Mouse (Mus musculus) ES-E14 (cell line): ENCODE data around the gene Pcmt1. TPM values are rescaled to one million over a fixed set of nuclear protein-coding genes. Genes with fewer than 3 reads are reported as not detected.
"Not testable (repeated sequence)": the region's sequence is repeated elsewhere in the genome, so short reads cannot be mapped to it uniquely, and the experiment has no call there.

Source experiments
- DNase-seq: peaks from one replicate; pipeline ENCODE4 v3.0.0-alpha.2; 2013; ENCODE audit warnings: low read depth, low spot score
- H3K27ac ChIP-seq: 2 replicates; pipeline ENCODE4 v1.5.1; 2012; ENCODE audit warnings: low read depth, mild to moderate bottlenecking, low read length, moderate library complexity, mixed read lengths; ENCODE audit not compliant: poor library complexity, insufficient read depth, severe bottlenecking
- H3K36me3 ChIP-seq: 2 replicates; pipeline ENCODE4 v1.6.1; 2012; ENCODE audit warnings: mild to moderate bottlenecking, low read length, moderate library complexity, mixed read lengths; ENCODE audit not compliant: control insufficient read depth, poor library complexity, insufficient read depth, severe bottlenecking
- H3K4me1 ChIP-seq, 2 experiments: fragments of 150-350 bp in 1 of 2; sonication (generic) in 1 of 2; 2 replicates each; pipeline ENCODE4 v1.6.1; 2012; ENCODE audit warnings: low read length in 2 of 2, mild to moderate bottlenecking in 1 of 2, mixed read lengths in 1 of 2; ENCODE audit not compliant: control insufficient read depth in 2 of 2, insufficient read depth in 2 of 2, poor library complexity in 1 of 2
- H3K4me3 ChIP-seq, 2 experiments: fragments of 150-350 bp in 1 of 2; sonication (generic) in 1 of 2; 2 replicates each; pipeline ENCODE4 v1.5.1; 2012; ENCODE audit warnings: low read length in 2 of 2, low read depth in 1 of 2, mild to moderate bottlenecking in 1 of 2, mixed read lengths in 1 of 2; ENCODE audit not compliant: insufficient read depth in 1 of 2, poor library complexity in 1 of 2, severe bottlenecking in 1 of 2
- H3K9ac ChIP-seq: 2 replicates; pipeline ENCODE4 v1.6.1; 2012; ENCODE audit warnings: low read depth, mild to moderate bottlenecking, low read length, mixed read lengths; ENCODE audit not compliant: poor library complexity, insufficient read depth, severe bottlenecking
- H3K9me3 ChIP-seq: fragments of 150-350 bp; sonication (generic); 2 replicates; pipeline ENCODE4 v1.6.1; 2012; ENCODE audit warnings: low read depth, mild to moderate bottlenecking, low read length; ENCODE audit not compliant: control insufficient read depth, insufficient read depth
- CHD2 ChIP-seq: IDR thresholded peaks from 2 replicates; pipeline ENCODE4 v1.6.1; 2014; ENCODE audit warnings: mild to moderate bottlenecking, low read depth, low read length, inconsistent platforms
- HCFC1 ChIP-seq: IDR thresholded peaks from 2 replicates; pipeline ENCODE4 v1.6.1; 2012; ENCODE audit warnings: low read length, inconsistent platforms, borderline replicate concordance; ENCODE audit not compliant: insufficient read depth
- MAFK ChIP-seq: IDR thresholded peaks from 2 replicates; pipeline ENCODE4 v1.6.1; 2014; ENCODE audit warnings: mild to moderate bottlenecking, low read depth, low read length, inconsistent platforms; ENCODE audit not compliant: insufficient read depth
- ZC3H11A ChIP-seq: IDR thresholded peaks from 2 replicates; pipeline ENCODE4 v1.6.1; 2012; ENCODE audit warnings: low read depth, mild to moderate bottlenecking, inconsistent platforms, low read length, borderline replicate concordance
- ZNF384 ChIP-seq: IDR thresholded peaks from 2 replicates; pipeline ENCODE4 v1.6.1; 2012; ENCODE audit warnings: low read depth, low read length, inconsistent platforms
- in situ Hi-C, 2 experiments: fragments of 600-800 bp; cut with MboI; formaldehyde crosslinking; loops; one replicate each; pipeline ENCODE4 v1.15.1; 2025; ENCODE audit warnings: low sequenced_read_pairs in 2 of 2, inconsistent platforms in 1 of 2; ENCODE audit not compliant: unreplicated experiment in 2 of 2
- total RNA-seq: library from RNA; depleted of rRNA; stranded (reverse); fragments of 300-350 nt; gene quantifications from 2 replicates; pipeline ENCODE4 v1.2.3, GENCODE M21; 2012

The Pcmt1 gene
- total RNA-seq, 1 experiment = 118 TPM

- TF ChIP-seq CHD2 (no peak), ZNF384 (no peak), MAFK (no peak), HCFC1 (no peak), ZC3H11A (no peak)
- no peak overlapping the region for H3K4me3 ChIP-seq
- H3K4me1 ChIP-seq = peaks cover 0 to 2% of the 10 kb centered on the region in 2 experiments; a peak in 2 of 4 replicates
- no peak overlapping the region for H3K27ac ChIP-seq
- peaks cover 1% of the 10 kb centered on the region for H3K36me3 ChIP-seq
- in situ Hi-C loops = no loop called here
- no peaks in the 10 kb centered on the region for H3K9me3 ChIP-seq
- no peak for DNase-seq
- H3K9ac ChIP-seq = no peak overlapping the region
These were observed 51.8 kb downstream of the Pcmt1 start for GRCm38 (mm10) chr10:7629092-7629491.

- Histone ChIP-seq H3K4me3 (no peak overlapping the region), H3K27ac (no peak overlapping the region), H3K4me1 (peaks cover 7 to 20% of the 10 kb centered on the region in 2 experiments; a peak in 3 of 4 replicates), H3K9ac (no peak overlapping the region), H3K36me3 (peaks cover 1% of the 10 kb centered on the region; the same call in 1 of the 2 replicates), H3K9me3 (no peaks in the 10 kb centered on the region)
- in situ Hi-C loops = no loop called here
- DNase-seq = no peak
- TF ChIP-seq ZC3H11A = no peak
- no peak for TF ChIP-seq ZNF384
- no peak for TF ChIP-seq HCFC1
- no peak for TF ChIP-seq CHD2
- no peak for TF ChIP-seq MAFK
These were observed 56.9 kb downstream of the Pcmt1 start for GRCm38 (mm10) chr10:7623861-7624518.

- no peak overlapping the region for H3K4me3 ChIP-seq
- no peak overlapping the region for H3K27ac ChIP-seq
- in situ Hi-C loops = no loop called here
- H3K9ac ChIP-seq = no peak overlapping the region
- no peak for DNase-seq
- H3K36me3 ChIP-seq = peaks cover 1% of the 10 kb centered on the region; the same call in 1 of the 2 replicates
- H3K4me1 ChIP-seq = peaks cover 7 to 18% of the 10 kb centered on the region in 2 experiments; a peak in 3 of 4 replicates
- no peaks in the 10 kb centered on the region for H3K9me3 ChIP-seq
- no peak for TF ChIP-seq CHD2
- TF ChIP-seq ZNF384 = no peak
- TF ChIP-seq HCFC1 = no peak
- TF ChIP-seq ZC3H11A = no peak
- TF ChIP-seq MAFK = no peak
These were observed 58.6 kb downstream of the Pcmt1 start for GRCm38 (mm10) chr10:7622378-7622777.

GRCm38 (mm10) chr10:7620723-7621122 lies 60.2 kb downstream of the Pcmt1 start:
- in situ Hi-C loops = no loop called here
- Histone ChIP-seq H3K9ac (no peak overlapping the region), H3K9me3 (no peaks in the 10 kb centered on the region), H3K4me1 (peaks cover 7 to 18% of the 10 kb centered on the region in 2 experiments; a peak in 3 of 4 replicates), H3K27ac (no peak overlapping the region), H3K36me3 (peaks cover 1% of the 10 kb centered on the region; the same call in 1 of the 2 replicates), H3K4me3 (no peak overlapping the region)
- no peak for DNase-seq
- TF ChIP-seq ZNF384 = no peak
- TF ChIP-seq ZC3H11A = no peak
- no peak for TF ChIP-seq MAFK
- TF ChIP-seq HCFC1 = no peak

- H3K9ac ChIP-seq = no peak overlapping the region
- no peaks in the 10 kb centered on the region for H3K9me3 ChIP-seq
- no peak overlapping the region for H3K4me3 ChIP-seq
- peaks cover 7 to 18% of the 10 kb centered on the region in 2 experiments; a peak in 3 of 4 replicates for H3K4me1 ChIP-seq
- no peak for DNase-seq
- H3K27ac ChIP-seq = no peak overlapping the region
- H3K36me3 ChIP-seq = peaks cover 1% of the 10 kb centered on the region; the same call in 1 of the 2 replicates
- TF ChIP-seq ZC3H11A (no peak), HCFC1 (no peak), MAFK (no peak), CHD2 (no peak), ZNF384 (no peak)
- in situ Hi-C loops = no loop called here
These were observed 61.1 kb downstream of the Pcmt1 start for GRCm38 (mm10) chr10:7619821-7620241.

- H3K4me1 ChIP-seq = peaks cover 17 to 20% of the 10 kb centered on the region in 2 experiments; a peak in 3 of 4 replicates
- in situ Hi-C loops, H3K9ac ChIP-seq, H3K36me3 ChIP-seq, DNase-seq, H3K9me3 ChIP-seq, H3K4me3 ChIP-seq: not testable (repeated sequence)
- peak overlapping the region; percentile 11; the same call in 1 of the 2 replicates for H3K27ac ChIP-seq
These were observed 63.4 kb downstream of the Pcmt1 start for GRCm38 (mm10) chr10:7617556-7617955.

GRCm38 (mm10) chr10:7617146-7617545 lies 63.8 kb downstream of the Pcmt1 start:
- H3K36me3 ChIP-seq, DNase-seq, in situ Hi-C loops, H3K9me3 ChIP-seq: not testable (repeated sequence)
- Histone ChIP-seq H3K27ac (peak overlapping the region; percentile 94), H3K9ac (peak overlapping the region; percentile 77), H3K4me1 (peaks cover 17 to 20% of the 10 kb centered on the region in 2 experiments; a peak in 3 of 4 replicates), H3K4me3 (peak overlapping the region; percentile 68 to 70)
